Mouse (Mus musculus): Measurements from ENCODE around the gene Cyfip2. TPM values are rescaled to one million over a fixed set of nuclear protein-coding genes. Genes with fewer than 3 reads are reported as not detected.
"Not testable (repeated sequence)": the region's sequence is repeated elsewhere in the genome, so short reads cannot be mapped to it uniquely, and the experiment has no call there.

Gene Cyfip2
- total RNA-seq, 4 experiments from 2014 or later = 7.8 to 14.7 (median 10.2) TPM

DNA sequence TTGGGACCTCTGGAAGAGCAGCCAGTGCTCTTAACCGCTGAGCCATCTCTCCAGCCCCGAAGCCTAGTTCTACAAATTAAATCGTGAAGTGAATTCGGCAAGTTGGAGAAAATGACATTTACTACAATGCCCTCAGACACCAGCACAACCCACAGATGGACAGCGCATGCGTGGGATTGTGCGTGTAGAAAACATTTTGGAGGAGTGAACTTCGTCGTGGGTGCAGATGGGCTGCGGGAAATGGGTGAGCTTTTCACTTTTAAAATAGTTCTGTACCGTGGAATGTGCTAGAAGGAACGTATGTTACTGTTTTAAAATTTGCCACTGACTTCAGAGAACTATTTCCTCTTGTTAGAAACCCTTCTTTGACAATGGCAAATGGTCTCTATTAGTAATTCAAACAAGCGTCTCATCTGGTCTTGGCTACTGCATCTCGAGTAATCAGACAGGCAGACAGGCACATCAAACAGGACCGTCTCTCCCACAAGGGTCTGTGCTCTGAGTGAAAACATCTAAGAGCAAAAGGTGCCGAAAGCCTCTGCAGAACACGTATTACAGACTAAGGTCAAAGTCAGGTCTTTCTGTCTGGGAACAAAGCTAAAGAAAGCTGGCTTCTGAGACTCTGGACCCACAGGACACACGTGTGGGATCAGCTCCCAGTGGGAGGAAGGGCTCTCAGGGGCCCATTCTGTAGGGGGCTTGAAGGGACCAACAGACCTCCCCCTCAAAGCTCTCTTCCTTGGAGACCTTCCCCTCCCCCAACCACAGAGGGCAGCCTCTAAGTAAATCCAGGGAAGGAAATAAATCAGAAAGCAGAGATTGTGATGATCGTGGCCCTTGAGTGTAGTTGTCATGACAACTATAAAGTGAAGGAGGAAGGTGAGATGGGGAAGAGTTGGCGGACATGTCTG is 110.8 kb downstream of the Cyfip2 start:
- DNase-seq (ENCODE audit: low spot score in 2 of 2) = no peak

DNA sequence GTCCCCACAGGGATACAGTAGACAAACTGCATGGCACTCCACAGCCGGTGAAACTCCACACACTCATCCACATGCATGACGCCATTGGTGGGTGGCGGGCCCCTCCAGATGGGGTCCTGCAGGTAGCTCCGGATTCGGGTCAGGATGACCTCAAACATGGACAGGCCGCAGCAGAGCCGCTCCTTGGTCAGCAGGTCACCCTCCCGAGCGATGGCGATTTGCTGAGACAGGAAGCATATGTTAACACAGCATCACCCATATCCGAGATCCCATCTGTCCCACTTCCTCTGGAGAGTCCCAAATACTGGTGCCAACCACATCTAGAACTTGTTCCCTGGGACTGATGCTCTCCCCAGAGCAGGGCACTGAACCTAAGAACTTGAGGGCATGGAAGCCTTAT is 112.0 kb downstream of the Cyfip2 start:
- DNase-seq (ENCODE audit: low spot score in 2 of 2) = no peak

GRCm38 (mm10) chr11:46194175-46194574 is 118.5 kb downstream of the Cyfip2 start:
- no peak for DNase-seq (ENCODE audit: low spot score in 2 of 2)

GRCm38 (mm10) chr11:46188283-46188682 is 124.4 kb downstream of the Cyfip2 start:
- DNase-seq (ENCODE audit: low spot score in 2 of 2) = no peak

DNA sequence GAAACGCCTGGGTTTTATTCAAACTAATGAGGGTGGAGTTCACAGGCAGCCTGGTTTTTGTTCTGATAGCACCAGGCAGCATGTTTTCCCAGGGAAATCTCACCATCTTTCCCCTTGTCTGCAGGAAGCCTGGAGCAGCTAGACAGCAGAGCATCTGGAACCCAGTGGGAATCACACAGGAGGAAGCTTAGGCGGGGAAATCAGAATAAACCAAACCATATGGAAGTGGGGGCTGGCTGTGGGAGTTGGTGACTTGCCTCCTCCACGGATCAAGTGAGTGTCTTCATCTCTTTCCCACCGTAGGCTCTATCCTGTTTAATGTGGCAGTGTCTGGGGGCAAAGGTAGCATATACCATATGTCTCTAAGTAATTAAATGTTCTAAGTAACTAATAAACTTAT is 127.2 kb downstream of the Cyfip2 start:
- no peak for DNase-seq (ENCODE audit: low spot score in 2 of 2)

DNA sequence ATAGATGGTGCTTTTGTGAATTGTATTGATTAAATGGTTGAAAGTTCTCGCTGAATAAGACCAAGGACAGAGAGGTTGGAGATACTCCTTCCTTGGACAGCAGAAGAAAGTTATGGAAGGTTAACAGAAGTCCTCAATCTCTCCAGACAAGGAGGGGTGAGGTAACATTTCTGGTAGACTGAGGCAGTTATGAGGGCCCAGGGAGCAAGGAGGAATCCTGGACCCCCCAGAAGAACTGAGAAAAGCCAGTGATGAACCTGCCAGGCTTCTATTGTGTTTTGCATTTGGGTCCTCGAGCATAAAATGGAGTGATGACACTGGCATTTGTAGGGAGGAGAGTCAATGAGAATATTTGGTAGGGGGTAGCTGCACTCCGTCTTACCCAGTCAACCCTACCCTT is 127.7 kb downstream of the Cyfip2 start:
- no peak for DNase-seq (ENCODE audit: low spot score in 2 of 2)

DNA sequence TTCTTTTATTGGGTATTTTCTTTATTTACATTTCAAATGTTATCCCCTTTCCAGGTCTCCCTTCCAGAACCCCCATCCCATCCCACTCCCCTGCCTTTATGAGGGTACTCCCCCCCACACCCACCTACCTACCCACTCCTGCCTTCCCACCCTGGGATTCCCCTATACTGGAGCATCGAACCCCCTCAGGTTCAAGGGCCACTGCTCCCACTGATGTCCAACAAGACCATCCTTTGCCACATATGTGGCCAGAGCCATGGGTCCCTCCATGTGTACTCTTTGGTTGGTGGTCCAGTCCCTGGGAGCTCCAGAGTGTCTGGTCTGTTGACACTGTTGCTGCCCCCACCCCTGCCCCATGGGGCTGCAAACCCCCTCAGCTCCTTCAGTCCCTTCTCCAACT is 130.6 kb downstream of the Cyfip2 start:
- not testable (repeated sequence) for DNase-seq (ENCODE audit: low spot score in 2 of 2)

GRCm38 (mm10) chr11:46177246-46178043 is 135.2 kb downstream of the Cyfip2 start:
- DNase-seq (ENCODE audit: low spot score in 2 of 2) = no peak

- no peak for DNase-seq (ENCODE audit: low spot score in 2 of 2)
These were observed 136.5 kb downstream of the Cyfip2 start for GRCm38 (mm10) chr11:46176155-46176554.

- no peak for DNase-seq (ENCODE audit: low spot score in 2 of 2)
These were observed 140.5 kb downstream of the Cyfip2 start for GRCm38 (mm10) chr11:46172128-46172527.

- DNase-seq (ENCODE audit: low spot score in 2 of 2) = no peak
These were observed 142.8 kb downstream of the Cyfip2 start for GRCm38 (mm10) chr11:46169908-46170307.

DNA sequence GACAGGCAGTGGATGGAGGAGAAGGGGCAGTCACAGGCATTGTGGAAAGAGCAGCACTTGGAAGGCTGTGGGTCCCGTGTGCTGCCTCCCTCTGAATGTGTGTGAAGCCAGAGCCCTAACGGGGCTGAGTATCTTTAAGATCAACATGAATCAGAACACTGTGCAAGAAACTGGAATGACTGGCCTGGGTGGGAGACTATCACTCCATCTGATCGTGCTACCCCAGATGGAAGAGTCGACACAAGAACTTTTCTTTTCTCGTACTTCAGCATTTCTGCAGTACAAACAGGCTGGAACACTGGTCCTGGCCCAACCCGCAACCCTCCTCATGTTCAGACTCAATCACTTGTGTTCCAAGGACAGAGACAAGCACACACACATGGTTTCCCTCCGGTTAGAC is 144.2 kb downstream of the Cyfip2 start:
- DNase-seq (ENCODE audit: low spot score in 2 of 2) = no peak

- no peak for DNase-seq (ENCODE audit: low spot score in 2 of 2)
These were observed 146.6 kb downstream of the Cyfip2 start, which contains the start of gene Nipal4 for GRCm38 (mm10) chr11:46165866-46166585. TSS of gene Nipal4 (minus strand) at chr11:46166508.

DNA sequence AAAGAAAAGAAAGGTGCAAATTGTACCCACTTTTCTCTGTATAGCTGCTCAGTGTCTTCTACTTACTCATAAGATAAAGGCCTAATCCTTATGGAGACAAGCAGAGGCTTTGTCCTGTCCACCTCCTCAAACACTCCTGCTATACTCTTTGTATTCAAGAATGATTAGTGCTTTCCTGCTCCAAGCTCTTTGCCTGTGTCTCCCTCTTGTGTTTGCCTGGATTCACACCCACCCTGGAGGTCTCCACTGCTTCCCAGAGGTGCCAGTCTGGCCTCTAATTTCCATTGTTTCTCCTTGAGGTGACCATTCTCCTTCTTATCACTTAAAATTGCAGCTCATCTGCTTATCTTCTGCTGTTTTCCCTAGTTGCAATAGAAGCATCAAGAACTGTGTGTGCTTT is 155.2 kb downstream of the Cyfip2 start:
- no peak for DNase-seq (ENCODE audit: low spot score in 2 of 2)

- DNase-seq (ENCODE audit: low spot score in 2 of 2) = no peak
These were observed 155.7 kb downstream of the Cyfip2 start for GRCm38 (mm10) chr11:46156945-46157344.

GRCm38 (mm10) chr11:46146619-46147018 is 166.0 kb downstream of the Cyfip2 start:
- no peak for DNase-seq (ENCODE audit: low spot score in 2 of 2)

GRCm38 (mm10) chr11:46145163-46145875 is 167.3 kb downstream of the Cyfip2 start:
- no peak for DNase-seq (ENCODE audit: low spot score in 2 of 2)

Data from gastrocnemius, adult 8-10 months (tissue).